Mouse (Mus musculus) lung, embryonic 14.5 days (tissue): ENCODE results near the gene Rapgef4. TPM values are rescaled to one million over a fixed set of nuclear protein-coding genes. Genes with fewer than 3 reads are reported as not detected.

ENCODE experiments used
- ATAC-seq: fragments of 200-750 bp; cut with Nextera tagmentation; 2 replicates; pipeline ENCODE4 v1.8.0; 2017; ENCODE audit warnings: mild to moderate bottlenecking, moderate TSS enrichment, moderate library complexity; ENCODE audit not compliant: insufficient read depth
- DNase-seq: peaks from one replicate; pipeline ENCODE4 v3.0.0-alpha.2; 2015
- H3K27ac ChIP-seq: fragments of 300-500 bp; sonication (generic); 2 replicates; pipeline ENCODE4 v1.5.1; 2014; ENCODE audit warnings: low read depth, mild to moderate bottlenecking, moderate library complexity
- H3K27me3 ChIP-seq: fragments of 300-500 bp; sonication (generic); 2 replicates; pipeline ENCODE4 v1.6.1; 2014; ENCODE audit warnings: low read length, control low read depth; ENCODE audit not compliant: insufficient read depth
- H3K36me3 ChIP-seq: fragments of 300-500 bp; sonication (generic); 2 replicates; pipeline ENCODE4 v1.6.1; 2014; ENCODE audit warnings: control low read depth; ENCODE audit not compliant: insufficient read depth
- H3K4me1 ChIP-seq: fragments of 300-500 bp; sonication (generic); 2 replicates; pipeline ENCODE4 v1.6.1; 2014; ENCODE audit warnings: antibody characterized with exemption, control low read depth; ENCODE audit not compliant: insufficient read depth
- H3K4me2 ChIP-seq: fragments of 300-500 bp; sonication (generic); 2 replicates; pipeline ENCODE4 v1.6.1; 2014; ENCODE audit warnings: mild to moderate bottlenecking
- H3K4me3 ChIP-seq: fragments of 300-500 bp; sonication (generic); 2 replicates; pipeline ENCODE4 v1.5.1; 2014; ENCODE audit warnings: low read depth, low read length
- H3K9ac ChIP-seq: fragments of 300-500 bp; sonication (generic); 2 replicates; pipeline ENCODE4 v1.6.1; 2014
- H3K9me3 ChIP-seq: fragments of 300-500 bp; sonication (generic); 2 replicates; pipeline ENCODE4 v1.6.1; 2016; ENCODE audit warnings: low read depth, low read length, control low read depth
- CTCF ChIP-seq: IDR thresholded peaks from 2 replicates; pipeline ENCODE4 v1.5.1; 2016; ENCODE audit warnings: antibody characterized with exemption, low read depth
- WGBS: fragments of 180-500 bp; shearing (Covaris S2); extraction: QIAGEN DNeasy Blood & Tissue Kit; methylation state at CpG from one replicate; pipeline ENCODE4 v1.1.7; 2014; 5-methylcytosine and 5-hydroxymethylcytosine counted together
- polyA plus RNA-seq: library from polyadenylated mRNA; unstranded; fragments of >200 nt; fragmentation: Nextera tagmentation; extraction: Ambion mirVana; gene quantifications from 2 replicates; pipeline ENCODE4 v1.2.1, GENCODE M21; 2014

Rapgef4 gene
- polyA plus RNA-seq, 1 experiment from 2014 or later: 3.5 TPM

DNA sequence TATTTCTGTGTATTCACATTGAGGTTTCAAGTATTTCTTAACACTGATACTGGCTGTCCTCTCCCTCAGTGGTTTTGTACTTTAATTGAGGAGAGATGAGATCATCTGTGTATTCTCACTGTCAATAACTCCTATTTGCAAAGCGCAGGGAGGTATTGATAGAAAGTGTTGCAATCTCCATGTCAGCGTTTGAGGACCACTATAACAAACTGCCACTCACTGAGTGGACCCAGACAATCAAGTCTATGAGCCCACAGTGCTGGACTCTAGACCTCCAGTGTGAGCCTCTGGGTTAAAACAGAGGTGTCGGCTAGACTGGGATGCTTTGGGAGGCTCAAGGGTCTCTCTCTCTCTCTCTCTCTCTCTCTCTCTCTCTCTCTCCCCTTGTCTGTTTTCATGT lies 192.0 kb downstream of the Rapgef4 start:
- no peak for TF ChIP-seq CTCF
- H3K27me3 ChIP-seq: no peaks in the 10 kb centered on the region
- H3K4me3 ChIP-seq: no peak overlapping the region
- 28% methylated on average over 3 of the region's 3 CpGs for WGBS
- H3K9ac ChIP-seq: no peak overlapping the region
- H3K27ac ChIP-seq: no peak overlapping the region
- no peak overlapping the region for H3K4me2 ChIP-seq
- DNase-seq (no peak), ATAC-seq (no peak)
- no peaks in the 10 kb centered on the region for H3K36me3 ChIP-seq
- H3K4me1 ChIP-seq: peaks cover 15% of the 10 kb centered on the region
- H3K9me3 ChIP-seq: no peaks in the 10 kb centered on the region

DNA sequence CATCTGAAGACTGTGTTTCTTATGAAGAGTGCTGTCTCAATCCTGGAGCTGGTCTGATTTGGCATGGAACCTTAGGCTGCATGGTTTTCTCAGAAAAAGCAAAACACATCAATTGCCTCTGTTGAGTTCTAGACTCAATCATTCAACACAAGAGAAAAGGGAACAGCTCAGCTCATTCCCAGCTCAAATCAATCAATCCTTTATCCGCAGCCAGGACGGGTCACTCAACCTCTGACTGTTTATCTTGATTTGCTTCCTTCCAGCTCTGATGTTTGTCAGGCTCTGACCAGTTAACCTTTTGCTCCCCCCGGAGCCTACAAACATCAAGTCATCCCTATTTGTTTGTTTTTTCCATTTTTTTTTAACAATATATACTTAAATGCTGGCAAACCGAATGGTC lies 192.8 kb downstream of the Rapgef4 start:
- TF ChIP-seq CTCF: no peak
- no peak overlapping the region for H3K9ac ChIP-seq
- 24% methylated on average over 4 of the region's 4 CpGs for WGBS

DNA sequence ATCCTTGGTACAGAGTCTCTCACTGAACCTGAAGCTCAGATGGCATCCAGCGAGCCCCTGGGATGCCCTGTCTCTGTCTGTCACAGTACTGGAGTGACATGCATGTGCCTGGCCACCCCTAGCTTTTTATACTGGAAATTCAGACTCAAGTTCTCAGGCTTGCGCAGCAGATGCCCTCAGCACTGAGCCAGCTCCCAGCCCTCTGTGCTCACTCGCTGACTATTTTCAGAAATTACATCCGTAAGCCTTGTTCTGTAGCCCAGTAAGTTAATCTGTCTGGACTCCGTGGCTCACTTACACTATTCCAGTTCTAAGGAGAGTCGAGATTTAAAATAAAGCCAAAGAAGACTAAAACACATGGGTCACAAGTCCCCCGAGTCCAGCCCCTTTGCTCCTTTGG lies 194.5 kb downstream of the Rapgef4 start:
- no peak overlapping the region for H3K4me2 ChIP-seq

More for the DNA sequence above, 192.8 kb downstream of the Rapgef4 start:
- DNase-seq: no peak
- Histone ChIP-seq H3K27me3 (no peaks in the 10 kb centered on the region), H3K27ac (no peak overlapping the region), H3K4me3 (no peak overlapping the region), H3K4me2 (no peak overlapping the region), H3K9me3 (no peaks in the 10 kb centered on the region), H3K4me1 (peaks cover 13% of the 10 kb centered on the region), H3K36me3 (no peaks in the 10 kb centered on the region)
- ATAC-seq: no peak

DNA sequence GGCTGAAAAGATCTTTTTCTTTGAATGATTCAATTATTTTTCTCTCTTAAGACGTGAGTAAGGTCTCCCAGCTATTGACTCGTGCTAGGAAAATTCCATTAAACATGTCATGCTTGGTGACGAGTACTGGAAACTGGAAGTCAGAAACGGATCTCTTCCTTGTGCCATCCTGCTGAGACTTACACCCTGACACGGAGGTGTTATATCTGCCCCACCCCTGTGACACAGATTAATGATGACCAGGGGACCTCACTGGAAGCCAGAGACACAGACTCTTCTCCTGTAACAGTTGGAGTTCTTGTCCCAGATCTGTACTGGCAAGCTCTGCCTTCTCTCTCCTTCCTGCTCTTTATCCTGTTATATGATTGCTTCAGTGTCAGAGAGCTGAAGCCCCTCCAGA lies 194.9 kb downstream of the Rapgef4 start:
- H3K9me3 ChIP-seq: no peaks in the 10 kb centered on the region
- H3K9ac ChIP-seq: no peak overlapping the region
- no peak for ATAC-seq
- H3K4me1 ChIP-seq: peaks cover 4% of the 10 kb centered on the region; the same call in 1 of the 2 replicates
- H3K27me3 ChIP-seq: no peaks in the 10 kb centered on the region
- 22% methylated on average over 5 of the region's 5 CpGs for WGBS
- H3K4me3 ChIP-seq: no peak overlapping the region
- H3K27ac ChIP-seq: no peak overlapping the region
- DNase-seq: peak; percentile 30
- no peak overlapping the region for H3K4me2 ChIP-seq
- TF ChIP-seq CTCF: no peak
- no peaks in the 10 kb centered on the region for H3K36me3 ChIP-seq

More for the DNA sequence above, 194.5 kb downstream of the Rapgef4 start:
- Histone ChIP-seq H3K4me3 (no peak overlapping the region), H3K9ac (no peak overlapping the region), H3K9me3 (no peaks in the 10 kb centered on the region), H3K27ac (no peak overlapping the region), H3K36me3 (no peaks in the 10 kb centered on the region), H3K4me1 (peaks cover 4% of the 10 kb centered on the region; the same call in 1 of the 2 replicates), H3K27me3 (no peaks in the 10 kb centered on the region)
- DNase-seq: no peak
- TF ChIP-seq CTCF: no peak
- 60% methylated on average over 7 of the region's 7 CpGs for WGBS
- no peak for ATAC-seq

DNA sequence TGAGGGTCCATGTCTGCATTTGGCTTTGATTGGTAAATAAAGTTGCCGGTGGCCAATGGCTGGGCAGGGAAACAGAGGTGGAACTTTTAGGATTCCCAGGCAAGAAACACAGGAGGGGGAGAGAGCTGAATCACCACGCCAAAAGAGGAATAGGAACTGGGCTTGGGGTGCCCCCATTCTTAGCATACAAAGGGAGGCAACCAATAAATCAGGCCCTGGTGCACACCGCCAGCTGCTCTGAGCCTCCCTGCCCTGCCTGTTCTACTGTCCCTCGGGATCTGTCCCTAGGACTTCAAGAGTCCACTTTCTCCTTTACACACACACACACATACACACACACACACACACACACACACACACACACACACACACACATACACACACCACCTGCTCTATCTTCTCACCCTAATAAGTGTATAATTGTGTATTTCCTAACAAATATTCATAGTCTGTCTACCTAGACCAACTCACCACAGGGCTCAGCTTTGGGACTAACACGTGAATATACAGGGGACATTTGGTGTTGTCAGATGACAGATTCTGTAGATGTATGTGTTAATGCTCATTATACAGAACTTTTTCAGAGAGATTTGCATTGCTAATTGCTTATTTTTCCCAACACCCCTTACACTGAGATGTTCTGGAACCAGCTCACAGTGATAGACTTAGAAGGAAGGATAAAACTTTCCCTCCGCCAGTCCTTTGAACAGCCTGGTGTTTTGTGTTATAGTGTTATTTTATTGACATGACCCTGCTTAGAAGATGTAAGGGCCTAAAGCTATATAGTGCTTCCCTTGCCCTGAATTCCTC lies 196.4 kb downstream of the Rapgef4 start:
- no peaks in the 10 kb centered on the region for H3K36me3 ChIP-seq
- H3K9me3 ChIP-seq: no peaks in the 10 kb centered on the region
- peaks cover 4% of the 10 kb centered on the region; the same call in 1 of the 2 replicates for H3K4me1 ChIP-seq
- H3K9ac ChIP-seq: no peak overlapping the region
- no peaks in the 10 kb centered on the region for H3K27me3 ChIP-seq
- ATAC-seq: no peak
- WGBS: 74% methylated on average over 6 of the region's 6 CpGs
- no peak for DNase-seq
- TF ChIP-seq CTCF: no peak
- no peak overlapping the region for H3K4me3 ChIP-seq
- no peak overlapping the region for H3K4me2 ChIP-seq
- no peak overlapping the region for H3K27ac ChIP-seq

DNA sequence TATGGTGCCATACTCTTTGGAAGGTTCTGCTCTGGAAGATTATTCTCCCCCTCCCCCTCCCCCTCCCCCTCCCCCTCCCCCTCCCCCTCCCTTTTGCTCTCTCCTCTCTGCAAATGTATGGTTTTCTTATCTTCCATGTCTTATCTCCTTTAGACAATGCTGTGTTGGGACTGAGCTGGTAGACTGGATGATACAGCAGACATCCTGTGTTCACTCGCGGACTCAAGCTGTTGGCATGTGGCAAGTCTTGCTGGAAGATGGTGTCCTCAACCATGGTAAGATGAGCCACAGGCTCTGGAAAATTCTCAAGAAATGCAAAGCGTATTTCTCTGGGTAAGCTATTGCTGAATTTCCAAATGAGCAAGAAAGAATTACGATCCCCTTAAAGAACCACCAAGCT lies 197.0 kb downstream of the Rapgef4 start:
- Histone ChIP-seq H3K4me1 (peaks cover 4% of the 10 kb centered on the region; the same call in 1 of the 2 replicates), H3K4me3 (no peak overlapping the region), H3K9ac (no peak overlapping the region), H3K27ac (no peak overlapping the region), H3K36me3 (no peaks in the 10 kb centered on the region), H3K9me3 (no peaks in the 10 kb centered on the region), H3K4me2 (no peak overlapping the region), H3K27me3 (no peaks in the 10 kb centered on the region)
- no peak for TF ChIP-seq CTCF
- DNase-seq (no peak), ATAC-seq (no peak)
- 82% methylated on average over 4 of the region's 4 CpGs for WGBS

DNA sequence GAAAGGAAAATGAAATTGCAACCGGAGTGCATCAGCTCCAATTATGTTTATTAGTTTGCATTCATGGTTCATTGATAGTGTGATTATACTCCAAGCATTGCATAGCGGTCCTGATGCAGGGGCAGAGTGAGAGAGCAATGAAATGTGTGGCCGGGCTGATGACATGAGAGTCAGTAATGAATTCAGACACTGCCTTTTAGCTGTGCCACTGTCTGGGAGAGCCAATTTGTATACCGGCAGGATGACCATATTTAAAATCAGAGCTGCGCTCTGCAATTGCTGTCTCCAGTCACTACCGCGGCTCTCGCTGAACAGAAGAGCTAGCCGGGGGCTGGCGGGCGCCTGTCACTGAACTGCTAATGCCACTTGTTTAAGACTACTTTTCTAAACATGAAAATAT lies 197.5 kb downstream of the Rapgef4 start:
- ATAC-seq (no peak), DNase-seq (no peak)
- Histone ChIP-seq H3K27me3 (no peaks in the 10 kb centered on the region), H3K4me1 (peaks cover 4% of the 10 kb centered on the region; the same call in 1 of the 2 replicates), H3K9ac (no peak overlapping the region), H3K36me3 (no peaks in the 10 kb centered on the region), H3K4me3 (no peak overlapping the region), H3K4me2 (no peak overlapping the region), H3K27ac (no peak overlapping the region), H3K9me3 (no peaks in the 10 kb centered on the region)
- WGBS: 74% methylated on average over 11 of the region's 11 CpGs
- no peak for TF ChIP-seq CTCF
